Mouse (Mus musculus) liver, embryonic 14.5 days (tissue): ENCODE measurements around the gene Gna14. TPM values are rescaled to one million over a fixed set of nuclear protein-coding genes. Genes with fewer than 3 reads are reported as not detected.
A peak's percentile ranks its signal among the peaks of the same experiment; 100 is the strongest.

Source experiments
- ATAC-seq: fragments of 200-750 bp; cut with Nextera tagmentation; 2 replicates; pipeline ENCODE4 v1.8.0; 2017; ENCODE audit warnings: moderate number of reproducible peaks, mild to moderate bottlenecking, moderate library complexity; ENCODE audit not compliant: insufficient read depth
- DNase-seq, 3 experiments: peaks; one replicate each; pipeline ENCODE4 v3.0.0-alpha.2; 2012 to 2013; ENCODE audit warnings: low read depth in 3 of 3, low spot score in 3 of 3
- H3K27ac ChIP-seq: fragments of 300-500 bp; sonication (generic); 2 replicates; pipeline ENCODE4 v1.5.1; 2014; ENCODE audit warnings: moderate library complexity, mild to moderate bottlenecking, control low read depth, inconsistent platforms
- H3K27me3 ChIP-seq: fragments of 300-500 bp; sonication (generic); 2 replicates; pipeline ENCODE4 v1.6.1; 2014; ENCODE audit warnings: mild to moderate bottlenecking, low read length, moderate library complexity; ENCODE audit not compliant: control insufficient read depth, insufficient read depth
- H3K36me3 ChIP-seq: fragments of 300-500 bp; sonication (generic); replicated peaks from 2 replicates; pipeline ENCODE4 v1.6.1; 2014; ENCODE audit warnings: low read depth; ENCODE audit not compliant: control insufficient read depth, insufficient read depth
- H3K4me1 ChIP-seq, 2 experiments: fragments of 200-500 bp in 1 of 2; fragments of 300-500 bp in 1 of 2; sonication (generic) in 1 of 2; replicated peaks; 2 replicates each; pipeline ENCODE4 v1.6.1; 2012 to 2014; ENCODE audit warnings: antibody characterized with exemption in 1 of 2, inconsistent platforms in 1 of 2, low read length in 1 of 2; ENCODE audit not compliant: control insufficient read depth in 2 of 2, insufficient read depth in 2 of 2
- H3K4me2 ChIP-seq: fragments of 300-500 bp; sonication (generic); 2 replicates; pipeline ENCODE4 v1.6.1; 2014; ENCODE audit warnings: low read depth, mild to moderate bottlenecking, control low read depth, moderate library complexity
- H3K4me3 ChIP-seq, 2 experiments: fragments of 200-500 bp in 1 of 2; fragments of 300-500 bp in 1 of 2; sonication (generic) in 1 of 2; 2 replicates each; pipeline ENCODE4 v1.5.1; 2012 to 2014; ENCODE audit warnings: low read depth in 2 of 2, low read length in 2 of 2, mild to moderate bottlenecking in 2 of 2, control low read depth in 1 of 2, inconsistent platforms in 1 of 2, moderate library complexity in 1 of 2; ENCODE audit not compliant: insufficient read depth in 1 of 2
- H3K9ac ChIP-seq: fragments of 300-500 bp; sonication (generic); replicated peaks from 2 replicates; pipeline ENCODE4 v1.6.1; 2014; ENCODE audit warnings: mild to moderate bottlenecking, control low read depth, moderate library complexity
- H3K9me3 ChIP-seq: fragments of 300-500 bp; sonication (generic); 2 replicates; pipeline ENCODE4 v1.6.1; 2016; ENCODE audit warnings: low read length, mixed read lengths; ENCODE audit not compliant: control insufficient read depth
- CTCF ChIP-seq: IDR thresholded peaks from 2 replicates; pipeline ENCODE4 v1.5.1; 2016; ENCODE audit warnings: antibody characterized with exemption, low read depth, control low read depth
- EP300 ChIP-seq: IDR thresholded peaks from 2 replicates; pipeline ENCODE4 v1.6.1; 2016; ENCODE audit warnings: antibody characterized with exemption, low read depth
- WGBS: fragments of 180-500 bp; shearing (Covaris S2); extraction: QIAGEN DNeasy Blood & Tissue Kit; methylation state at CpG from one replicate; pipeline ENCODE4 v1.1.7; 2014; ENCODE audit not compliant: insufficient replicate concordance; 5-methylcytosine and 5-hydroxymethylcytosine counted together
- polyA plus RNA-seq, 2 experiments: library from polyadenylated mRNA; depleted of rRNA in 1 of 2; stranded (reverse) in 1 of 2; unstranded in 1 of 2; fragments of >200 nt; fragmentation: Nextera tagmentation in 1 of 2; extraction: Ambion mirVana in 1 of 2; gene quantifications; 2 replicates each; pipeline versions ENCODE4 v1.2.1 to v1.2.3; 2012 to 2014

The Gna14 gene
- polyA plus RNA-seq, 2 experiments = 0.85 to 0.87 TPM

DNA sequence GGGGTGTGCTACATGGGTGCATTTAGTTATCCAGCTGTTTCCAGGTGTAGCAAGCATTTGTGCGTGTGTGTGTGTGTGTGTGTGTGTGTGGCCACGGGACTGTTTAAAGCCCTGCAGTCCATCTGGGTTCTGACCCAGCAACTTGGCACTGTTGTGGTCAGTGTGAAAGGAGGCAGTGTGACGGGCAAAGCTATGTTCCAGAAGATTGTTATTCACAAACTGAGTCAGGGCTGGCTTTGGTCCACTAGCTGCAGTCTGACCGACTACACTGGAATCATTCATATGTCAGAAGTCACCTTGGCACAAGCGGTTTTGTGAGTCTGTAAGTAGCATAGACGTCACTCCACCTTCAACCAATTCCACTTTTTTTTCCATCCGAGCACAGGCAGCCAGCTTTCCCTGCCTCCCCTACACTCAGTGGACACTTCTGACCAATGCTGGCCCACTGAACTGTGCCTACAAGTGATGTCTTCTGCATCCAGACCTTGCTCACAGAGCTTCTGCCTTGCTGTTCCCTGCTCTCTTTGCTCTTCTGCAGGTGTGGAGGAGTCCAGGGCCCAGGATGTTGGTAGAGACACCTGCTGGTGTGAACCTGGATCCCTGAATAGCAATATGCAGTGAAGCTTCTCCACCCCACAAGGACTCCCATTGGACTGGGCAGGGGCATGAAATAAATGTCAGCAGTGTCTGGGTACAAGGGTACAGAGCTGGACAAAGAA, 157.9 kb downstream of the Gna14 start:
- no peak for TF ChIP-seq EP300
- ATAC-seq (no peak), DNase-seq (no peak)
- Histone ChIP-seq H3K9me3 (no peaks in the 10 kb centered on the region), H3K27me3 (no peaks in the 10 kb centered on the region), H3K4me1 (no peaks in the 10 kb centered on the region), H3K27ac (no peak overlapping the region), H3K4me3 (no peak overlapping the region), H3K4me2 (no peak overlapping the region), H3K36me3 (no peaks in the 10 kb centered on the region), H3K9ac (no peak overlapping the region)
- whole genome bisulfite sequencing = 67% methylated on average over 7 of the region's 7 CpGs

DNA sequence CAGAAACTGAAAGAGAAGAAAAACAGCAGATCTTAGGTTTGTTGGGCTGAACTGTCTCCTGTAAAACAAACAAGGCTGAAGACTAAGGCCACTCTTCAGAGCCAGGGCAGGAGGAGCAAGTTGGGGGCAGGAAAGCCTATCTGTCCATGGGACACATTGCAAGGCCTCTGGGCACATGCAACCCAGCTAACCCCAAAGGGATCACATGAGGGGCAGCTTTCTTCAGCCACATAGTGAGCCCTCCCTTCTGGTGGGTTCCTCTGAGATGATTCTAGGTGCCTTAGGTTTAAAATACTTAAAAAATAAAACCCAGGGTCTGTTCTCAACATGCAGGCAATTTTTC, 158.4 kb downstream of the Gna14 start:
- Histone ChIP-seq H3K4me1 (no peaks in the 10 kb centered on the region), H3K27me3 (no peaks in the 10 kb centered on the region), H3K4me3 (no peak overlapping the region), H3K36me3 (no peaks in the 10 kb centered on the region), H3K4me2 (no peak overlapping the region), H3K9ac (no peak overlapping the region), H3K9me3 (no peaks in the 10 kb centered on the region), H3K27ac (no peak overlapping the region)
- no peak for DNase-seq
- no peak for ATAC-seq
- TF ChIP-seq EP300 = no peak

DNA sequence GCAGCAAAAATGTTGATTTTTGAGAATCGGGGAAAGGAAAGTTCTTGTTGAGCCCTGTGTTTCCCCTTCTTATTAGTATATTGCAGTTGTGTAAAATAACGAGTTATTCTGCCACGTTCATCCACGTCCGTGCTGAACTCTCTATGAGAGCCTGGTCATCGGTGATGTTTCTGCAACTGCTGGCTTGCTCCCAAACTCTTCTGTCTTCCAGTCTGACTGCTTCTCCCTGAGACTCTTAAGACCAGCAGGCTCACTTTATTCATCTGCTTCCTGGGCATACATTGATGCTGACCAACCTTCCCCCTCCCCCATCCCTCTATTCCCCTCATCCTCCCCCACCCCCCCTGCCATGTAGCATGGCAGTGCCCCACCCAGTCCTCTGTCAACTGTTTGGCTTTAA, 161.7 kb downstream of the Gna14 start:
- no peak for DNase-seq
- H3K4me1 ChIP-seq = no peaks in the 10 kb centered on the region
- no peaks in the 10 kb centered on the region for H3K27me3 ChIP-seq
- H3K4me2 ChIP-seq = no peak overlapping the region
- no peak overlapping the region for H3K4me3 ChIP-seq
- H3K9me3 ChIP-seq = no peaks in the 10 kb centered on the region
- H3K36me3 ChIP-seq = no peaks in the 10 kb centered on the region
- H3K27ac ChIP-seq = no peak overlapping the region
- WGBS = 73% methylated on average over 6 of the region's 6 CpGs
- TF ChIP-seq CTCF = no peak
- TF ChIP-seq EP300 = no peak
- H3K9ac ChIP-seq = no peak overlapping the region
- no peak for ATAC-seq

DNA sequence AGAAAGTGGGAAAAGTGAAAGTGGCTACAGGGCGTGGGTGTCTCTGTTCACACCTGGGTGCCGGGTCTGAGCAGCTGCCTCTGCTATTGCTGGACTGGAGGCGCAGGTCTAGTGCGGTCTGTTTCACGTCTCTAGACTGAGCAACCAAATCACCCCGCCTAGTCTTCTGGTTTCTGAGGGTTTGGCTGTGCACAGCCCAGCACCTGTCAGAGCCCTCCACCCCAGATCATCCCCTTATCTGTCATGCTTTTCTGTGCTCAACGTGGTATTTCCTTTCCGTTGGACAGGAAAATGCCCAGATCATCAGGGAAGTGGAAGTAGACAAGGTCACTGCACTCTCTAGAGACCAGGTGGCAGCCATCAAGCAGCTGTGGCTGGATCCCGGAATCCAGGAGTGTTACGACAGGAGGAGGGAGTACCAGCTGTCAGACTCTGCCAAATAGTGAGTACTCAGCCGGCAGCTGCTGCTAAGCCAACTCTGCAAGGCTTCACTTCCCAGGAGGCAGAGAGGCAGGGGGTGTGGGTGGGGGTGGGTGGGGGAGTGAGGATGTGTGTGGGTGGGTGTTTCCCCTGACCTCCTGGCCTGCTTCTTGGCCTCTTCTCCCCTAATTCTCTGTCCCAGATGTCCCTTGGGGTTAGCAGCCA, 163.2 kb downstream of the Gna14 start:
- H3K9me3 ChIP-seq = no peaks in the 10 kb centered on the region
- TF ChIP-seq EP300 (no peak), CTCF (no peak)
- no peak overlapping the region for H3K27ac ChIP-seq
- WGBS = 32% methylated on average over 11 of the region's 11 CpGs
- H3K36me3 ChIP-seq = no peaks in the 10 kb centered on the region
- no peak overlapping the region for H3K9ac ChIP-seq
- ATAC-seq (no peak), DNase-seq (no peak)
- no peak overlapping the region for H3K4me3 ChIP-seq
- no peaks in the 10 kb centered on the region for H3K27me3 ChIP-seq
- no peak overlapping the region for H3K4me2 ChIP-seq
- H3K4me1 ChIP-seq = no peaks in the 10 kb centered on the region

DNA sequence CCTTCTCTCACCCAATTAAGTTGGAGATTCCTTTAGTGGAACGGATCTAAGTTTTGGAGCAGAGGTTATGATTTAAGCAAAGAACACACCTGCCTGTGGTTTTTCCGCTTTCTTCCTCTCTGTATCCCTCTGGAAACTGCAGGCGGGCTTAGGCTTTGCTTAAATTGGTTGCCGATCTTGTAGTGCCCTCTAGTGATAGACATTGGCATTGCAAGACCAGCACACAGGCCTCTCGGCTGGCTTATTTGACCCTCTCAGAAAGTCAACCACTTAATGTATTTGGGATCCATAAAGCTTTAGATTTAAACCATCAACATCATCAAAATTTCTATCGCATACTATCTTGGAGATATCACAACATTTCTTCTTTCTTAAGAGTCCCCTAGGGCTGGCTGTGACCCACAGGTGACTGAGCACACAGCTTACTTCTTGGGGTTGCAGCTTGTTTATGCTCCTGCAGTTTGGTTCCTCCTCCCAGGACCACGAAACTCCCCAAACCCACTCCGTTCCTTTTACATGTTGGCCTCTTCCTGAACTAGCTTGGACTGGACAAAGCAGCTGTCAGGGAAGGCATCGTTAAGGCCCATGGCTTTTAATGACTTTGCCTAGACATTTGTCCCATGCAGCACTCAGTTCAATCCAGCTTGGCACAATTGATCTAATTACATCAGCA, 163.9 kb downstream of the Gna14 start:
- H3K9ac ChIP-seq = no peak overlapping the region
- WGBS = 18% methylated on average over 9 of the region's 9 CpGs

More for the DNA sequence above, 163.9 kb downstream of the Gna14 start:
- ATAC-seq (no peak), DNase-seq (peak; percentile 35 to 41 (median 39))
- H3K27ac ChIP-seq = no peak overlapping the region
- no peaks in the 10 kb centered on the region for H3K27me3 ChIP-seq
- no peaks in the 10 kb centered on the region for H3K4me1 ChIP-seq
- H3K4me3 ChIP-seq = no peak overlapping the region
- TF ChIP-seq CTCF (peak; percentile 88), EP300 (no peak)
- no peak overlapping the region for H3K4me2 ChIP-seq
- no peaks in the 10 kb centered on the region for H3K9me3 ChIP-seq
- H3K36me3 ChIP-seq = no peaks in the 10 kb centered on the region
